Mouse (Mus musculus) forebrain, embryonic 15.5 days (tissue): ENCODE measurements around the gene Cct3. TPM values are rescaled to one million over a fixed set of nuclear protein-coding genes. Genes with fewer than 3 reads are reported as not detected.
"Not testable (repeated sequence)": the region's sequence is repeated elsewhere in the genome, so short reads cannot be mapped to it uniquely, and the experiment has no call there.

Source experiments
- ATAC-seq: fragments of 200-750 bp; cut with Nextera tagmentation; replicated peaks from 2 replicates; pipeline ENCODE4 v1.8.0; 2017; ENCODE audit warnings: mild to moderate bottlenecking, moderate TSS enrichment, moderate library complexity
- H3K27ac ChIP-seq: fragments of 300-500 bp; sonication (generic); replicated peaks from 2 replicates; pipeline ENCODE4 v1.5.1; 2015; ENCODE audit warnings: mild to moderate bottlenecking, inconsistent platforms
- H3K27me3 ChIP-seq: fragments of 300-500 bp; sonication (generic); 2 replicates; pipeline ENCODE4 v1.6.1; 2015; ENCODE audit warnings: inconsistent platforms
- H3K36me3 ChIP-seq: fragments of 300-500 bp; sonication (generic); 2 replicates; pipeline ENCODE4 v1.6.1; 2015; ENCODE audit warnings: mild to moderate bottlenecking, inconsistent platforms
- H3K4me1 ChIP-seq: fragments of 300-500 bp; sonication (generic); 2 replicates; pipeline ENCODE4 v1.6.1; 2015; ENCODE audit warnings: inconsistent platforms
- H3K4me2 ChIP-seq: fragments of 300-500 bp; sonication (generic); replicated peaks from 2 replicates; pipeline ENCODE4 v1.6.1; 2015; ENCODE audit warnings: mild to moderate bottlenecking, inconsistent platforms
- H3K4me3 ChIP-seq: fragments of 300-500 bp; sonication (generic); 2 replicates; pipeline ENCODE4 v1.5.1; 2015; ENCODE audit warnings: mild to moderate bottlenecking, inconsistent platforms
- H3K9ac ChIP-seq: fragments of 300-500 bp; sonication (generic); replicated peaks from 2 replicates; pipeline ENCODE4 v1.6.1; 2015; ENCODE audit warnings: mild to moderate bottlenecking, inconsistent platforms
- H3K9me3 ChIP-seq: fragments of 300-500 bp; sonication (generic); 2 replicates; pipeline ENCODE4 v1.6.1; 2016; ENCODE audit warnings: inconsistent platforms
- WGBS: fragments of 180-500 bp; shearing (Covaris S2); methylation state at CpG from one replicate; pipeline ENCODE4 v1.1.7; 2015; ENCODE audit warnings: mixed read lengths; 5-methylcytosine and 5-hydroxymethylcytosine counted together
- polyA plus RNA-seq: library from polyadenylated mRNA; unstranded; fragments of >200 nt; fragmentation: Nextera tagmentation; extraction: Ambion mirVana; gene quantifications from 2 replicates; pipeline ENCODE4 v1.2.1, GENCODE M21; 2015

Cct3 gene
- polyA plus RNA-seq, 1 experiment from 2014 or later, result 523 TPM

GRCm38 (mm10) chr3:88366830-88367428 is 70.0 kb downstream of the Cct3 start:
- WGBS, result 2% methylated on average over 22 of the region's 22 CpGs
- H3K4me3 ChIP-seq, result peak overlapping the region; percentile 35
- H3K4me1 ChIP-seq, H3K36me3 ChIP-seq, H3K27me3 ChIP-seq, H3K9me3 ChIP-seq: not testable (repeated sequence)
- peak overlapping the region; percentile 43; the same call in 1 of the 2 replicates for H3K9ac ChIP-seq
- peak overlapping the region; percentile 80 for H3K27ac ChIP-seq
- peak overlapping the region; percentile 35 for H3K4me2 ChIP-seq
- ATAC-seq, result peak; percentile 89

- H3K4me1 ChIP-seq, H3K27me3 ChIP-seq, H3K4me3 ChIP-seq, H3K4me2 ChIP-seq, H3K9me3 ChIP-seq, H3K9ac ChIP-seq, H3K27ac ChIP-seq, H3K36me3 ChIP-seq: not testable (repeated sequence)
- WGBS, result 45% methylated on average over 3 of the region's 7 CpGs
- 0 out of 2 replicates have a peak, but pooled peaks have one; percentile 24 for ATAC-seq
Observed at GRCm38 (mm10) chr3:88367517-88367916, 70.6 kb downstream of the Cct3 start.

- not testable (repeated sequence) for H3K4me3 ChIP-seq, H3K27ac ChIP-seq, ATAC-seq, H3K27me3 ChIP-seq, H3K9me3 ChIP-seq, H3K4me2 ChIP-seq, H3K36me3 ChIP-seq, H3K4me1 ChIP-seq, H3K9ac ChIP-seq
- WGBS, result 95% methylated on average over 7 of the region's 7 CpGs
Observed at GRCm38 (mm10) chr3:88368511-88368910, 71.6 kb downstream of the Cct3 start.

Other genes with a start within 250 kb of the Cct3 start
- gene Naxe, start 238.6 kb upstream of the Cct3 start, polyA plus RNA-seq, result 167 and 170 TPM in 2 replicates
- not detected in 2 replicates for gene Ttc24, start 218.8 kb upstream of the Cct3 start, polyA plus RNA-seq
- gene Iqgap3, start 215.1 kb upstream of the Cct3 start, polyA plus RNA-seq, result 7.1 and 8.9 TPM in 2 replicates
- 20.1 and 21.3 TPM in 2 replicates for gene Mef2d, start 154.7 kb upstream of the Cct3 start, polyA plus RNA-seq
- 0.10 and 0.14 TPM in 2 replicates for gene Rhbg, start 42.4 kb upstream of the Cct3 start, polyA plus RNA-seq
- 0.23 TPM in 1 of 2 replicates, not detected in the other for gene Gm38392, start 9.9 kb upstream of the Cct3 start, polyA plus RNA-seq
- 9.2 and 9.6 TPM in 2 replicates for gene Tsacc, start 117 bp upstream of the Cct3 start, polyA plus RNA-seq
- 103 and 105 TPM in 2 replicates for gene Glmp, start 27.9 kb downstream of the Cct3 start, polyA plus RNA-seq
- 1.7 and 2.0 TPM in 2 replicates for gene Tmem79, start 39.0 kb downstream of the Cct3 start, polyA plus RNA-seq
- 59.8 and 65.1 TPM in 2 replicates for gene Smg5, start 39.1 kb downstream of the Cct3 start, polyA plus RNA-seq
- gene Paqr6, start 67.5 kb downstream of the Cct3 start, polyA plus RNA-seq, result 0.94 and 1.0 TPM in 2 replicates
- gene Bglap3, start 75.6 kb downstream of the Cct3 start, polyA plus RNA-seq, result 0.27 TPM in 1 of 2 replicates, not detected in the other
- gene Bglap2, start 81.6 kb downstream of the Cct3 start, polyA plus RNA-seq, result not detected in 2 replicates
- not detected in 2 replicates for gene Bglap, start 87.3 kb downstream of the Cct3 start, polyA plus RNA-seq
- gene Pmf1, start 113.2 kb downstream of the Cct3 start, polyA plus RNA-seq, result 55.1 and 64.8 TPM in 2 replicates
- gene Slc25a44, start 128.0 kb downstream of the Cct3 start, polyA plus RNA-seq, result 31.3 and 33.2 TPM in 2 replicates
- gene Sema4a, start 164.1 kb downstream of the Cct3 start, polyA plus RNA-seq, result 16.3 and 17.7 TPM in 2 replicates
- gene Lmna, start 212.8 kb downstream of the Cct3 start, polyA plus RNA-seq, result 23.4 and 27.5 TPM in 2 replicates
- 50.6 and 55.6 TPM in 2 replicates for gene Mex3a, start 235.3 kb downstream of the Cct3 start, polyA plus RNA-seq